In the genomic region with DNA sequence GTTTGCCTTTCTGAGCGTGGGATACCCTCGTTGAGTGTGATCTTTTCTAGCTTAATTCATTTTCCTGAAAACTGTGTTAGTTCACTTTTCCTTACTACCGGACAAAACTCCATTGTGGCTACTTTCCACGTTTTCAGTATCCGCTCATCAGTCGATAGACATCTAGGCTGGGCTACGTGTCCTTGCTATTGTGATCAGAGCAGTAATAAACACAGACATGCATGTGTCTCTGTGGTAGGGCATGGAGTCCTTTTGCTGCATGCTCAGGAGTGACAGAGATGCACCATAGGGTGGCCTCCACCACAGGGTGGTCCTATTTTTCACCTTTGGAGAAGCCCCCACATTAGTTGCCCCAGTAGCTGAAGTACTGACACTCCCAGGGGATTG, we compare ENCODE assay signal across 15 mouse cellular contexts. TPM values are rescaled to one million over a fixed set of nuclear protein-coding genes. Genes with fewer than 3 reads are reported as not detected.
DNase-seq lines count a peak whose midpoint lies in the region; ATAC-seq and TF ChIP-seq lines count a peak whose summit lies in the region.
"Had no signal": no experiment of that assay in that cellular context is flagged by ENCODE, and none has a peak within 500 bp of the region (broad histone marks: within the 10 kb centered on the region; RNA-seq: fewer than 3 reads in every experiment).

No protein-coding gene starts in this region.

- H3K4me1 ChIP-seq in heart, embryonic 16.5 days (ENCODE audit: control insufficient read depth, insufficient read depth, low read length), result peaks cover 7% of the 10 kb centered on the region
- peaks cover 30% of the 10 kb centered on the region for H3K4me1 ChIP-seq in lung, embryonic 15.5 days
- peaks cover 28% of the 10 kb centered on the region for H3K4me1 ChIP-seq in embryonic facial prominence, embryonic 15.5 days
- no peaks in the 10 kb centered on the region for H3K4me1 ChIP-seq in forebrain, embryonic 14.5 days (ENCODE audit: control insufficient read depth, insufficient read depth, low read length)
- H3K4me1 ChIP-seq: midbrain, embryonic 15.5 days had no signal

- H3K79me2 ChIP-seq in myocyte (ENCODE audit: control insufficient read depth, insufficient read depth), result peaks cover 52% of the 10 kb centered on the region

- H3ac ChIP-seq in myocyte (ENCODE audit: control insufficient read depth, insufficient read length), result no peak overlapping the region

- 66% methylated on average over 7 of the region's 7 CpGs for WGBS in heart, embryonic 16.5 days
- 46% methylated on average over 7 of the region's 7 CpGs for WGBS in lung, embryonic 15.5 days
- WGBS in embryonic facial prominence, embryonic 15.5 days, result 70% methylated on average over 7 of the region's 7 CpGs
- WGBS in forebrain, embryonic 14.5 days, result 81% methylated on average over 7 of the region's 7 CpGs

- no peaks in the 10 kb centered on the region for H3K9me3 ChIP-seq in heart, embryonic 16.5 days (replicated peaks; ENCODE audit: control insufficient read depth, low read length)
- no peaks in the 10 kb centered on the region for H3K9me3 ChIP-seq in lung, embryonic 15.5 days
- H3K9me3 ChIP-seq in embryonic facial prominence, embryonic 15.5 days (replicated peaks), result no peaks in the 10 kb centered on the region
- H3K9me3 ChIP-seq in forebrain, embryonic 14.5 days (replicated peaks; ENCODE audit: control insufficient read depth, low read length), result no peaks in the 10 kb centered on the region
- H3K9me3 ChIP-seq: embryonic facial prominence, embryonic 13.5 days; midbrain, embryonic 15.5 days had no signal

- no peaks in the 10 kb centered on the region for H3K27me3 ChIP-seq in heart, embryonic 16.5 days (ENCODE audit: control insufficient read depth, insufficient read depth, low read length)
- no peaks in the 10 kb centered on the region for H3K27me3 ChIP-seq in lung, embryonic 15.5 days
- no peaks in the 10 kb centered on the region for H3K27me3 ChIP-seq in embryonic facial prominence, embryonic 15.5 days
- H3K27me3 ChIP-seq in myocyte (ENCODE audit: control insufficient read depth, insufficient read depth, insufficient read length), result no peaks in the 10 kb centered on the region
- no peaks in the 10 kb centered on the region for H3K27me3 ChIP-seq in forebrain, embryonic 14.5 days (replicated peaks; ENCODE audit: control insufficient read depth, insufficient read depth, low read length)
- H3K27me3 ChIP-seq: embryonic facial prominence, embryonic 13.5 days; midbrain, embryonic 15.5 days had no signal

- no peak overlapping the region for H3K4me3 ChIP-seq in heart, embryonic 16.5 days (ENCODE audit: low read length)
- H3K4me3 ChIP-seq in lung, embryonic 15.5 days, result no peak overlapping the region
- no peak overlapping the region for H3K4me3 ChIP-seq in embryonic facial prominence, embryonic 15.5 days (replicated peaks)
- H3K4me3 ChIP-seq in myocyte, result no peak overlapping the region
- no peak overlapping the region for H3K4me3 ChIP-seq in forebrain, embryonic 14.5 days (ENCODE audit: low read depth, low read length)
- H3K4me3 ChIP-seq: embryonic facial prominence, embryonic 13.5 days; midbrain, embryonic 15.5 days had no signal

- no peak for DNase-seq in heart, adult 8-10 months (ENCODE audit: low spot score)
- no peak for DNase-seq in lung, postnatal 4 days
- no peak for DNase-seq in forebrain, embryonic 14.5 days (ENCODE audit: low spot score)
- DNase-seq: cerebellum, postnatal 36 days; gastrocnemius, postnatal 36 days; layer of hippocampus, adult 9-11 months; thymus, adult 2 months had no signal

- H3K4me2 ChIP-seq in heart, embryonic 16.5 days (ENCODE audit: low read depth, low read length), result no peak overlapping the region
- peak overlapping the region; percentile 38; the same call in 1 of the 2 replicates for H3K4me2 ChIP-seq in lung, embryonic 15.5 days
- no peak overlapping the region for H3K4me2 ChIP-seq in embryonic facial prominence, embryonic 15.5 days (replicated peaks)
- peak overlapping the region; percentile 59 for H3K4me2 ChIP-seq in myocyte (ENCODE audit: low read depth)
- H3K4me2 ChIP-seq in forebrain, embryonic 14.5 days (ENCODE audit: low read length), result no peak overlapping the region
- H3K4me2 ChIP-seq: midbrain, embryonic 15.5 days had no signal

- H3K36me3 ChIP-seq in heart, embryonic 16.5 days (ENCODE audit: control insufficient read depth, insufficient read depth), result no peaks in the 10 kb centered on the region
- no peaks in the 10 kb centered on the region; the same call in 1 of the 2 replicates for H3K36me3 ChIP-seq in lung, embryonic 15.5 days
- H3K36me3 ChIP-seq in embryonic facial prominence, embryonic 15.5 days, result no peaks in the 10 kb centered on the region
- peaks cover under 1% of the 10 kb centered on the region for H3K36me3 ChIP-seq in myocyte (ENCODE audit: control insufficient read depth, insufficient read depth)
- H3K36me3 ChIP-seq in forebrain, embryonic 14.5 days (ENCODE audit: control insufficient read depth, insufficient read depth, low read length), result no peaks in the 10 kb centered on the region
- H3K36me3 ChIP-seq: embryonic facial prominence, embryonic 13.5 days; G1E; midbrain, embryonic 15.5 days had no signal

- H3K9ac ChIP-seq in heart, embryonic 16.5 days (ENCODE audit: low read length), result no peak overlapping the region
- H3K9ac ChIP-seq in lung, embryonic 15.5 days, result no peak overlapping the region
- no peak overlapping the region for H3K9ac ChIP-seq in embryonic facial prominence, embryonic 15.5 days
- no peak overlapping the region for H3K9ac ChIP-seq in forebrain, embryonic 14.5 days (ENCODE audit: low read length)
- H3K9ac ChIP-seq: embryonic facial prominence, embryonic 13.5 days; midbrain, embryonic 15.5 days had no signal

- H3K27ac ChIP-seq in heart, embryonic 16.5 days (ENCODE audit: low read length), result peak overlapping the region; percentile 42; the same call in 1 of the 2 replicates
- peak overlapping the region; percentile 53 for H3K27ac ChIP-seq in lung, embryonic 15.5 days
- H3K27ac ChIP-seq in embryonic facial prominence, embryonic 15.5 days (replicated peaks), result peak overlapping the region; percentile 34; the same call in 1 of the 2 replicates
- no peak overlapping the region for H3K27ac ChIP-seq in forebrain, embryonic 14.5 days (ENCODE audit: low read depth, low read length)
- H3K27ac ChIP-seq: midbrain, embryonic 15.5 days had no signal

- TF ChIP-seq POLR2A in myocyte (IDR thresholded peaks at IDR 0.05; ENCODE audit: insufficient read length, low read depth), result no peak

- no peak for ATAC-seq in heart, embryonic 16.5 days (replicated peaks; ENCODE audit: extremely low read depth, insufficient read depth, low FRiP score)
- ATAC-seq in lung, embryonic 15.5 days (ENCODE audit: borderline replicate concordance, extremely low read depth, low FRiP score, low TSS enrichment), result no peak
- ATAC-seq in embryonic facial prominence, embryonic 15.5 days (ENCODE audit: insufficient number of reproducible peaks, low FRiP score, low TSS enrichment, low read depth), result no peak
- ATAC-seq in forebrain, embryonic 14.5 days, result no peak
- ATAC-seq: hindbrain, embryonic 16.5 days; midbrain, embryonic 15.5 days had no signal

TF ChIP-seq in myocyte, 11 proteins besides CTCF, POLR2A, EP300 and RAD21:
- TF ChIP-seq USF1 (IDR thresholded peaks at IDR 0.05; ENCODE audit: low read depth) (no peak), REST (IDR thresholded peaks at IDR 0.05; ENCODE audit: insufficient read depth, insufficient read length) (no peak), MAX (IDR thresholded peaks at IDR 0.05; ENCODE audit: low read depth) (no peak), E2F4 (IDR thresholded peaks at IDR 0.05; ENCODE audit: insufficient read depth) (no peak), MYOD1 (IDR thresholded peaks at IDR 0.05; ENCODE audit: control insufficient read depth in 1 of 3, insufficient read length in 2 of 3, low read depth in 2 of 3) (no peak), MYOG (IDR thresholded peaks at IDR 0.05; ENCODE audit: control insufficient read depth in 1 of 3, insufficient read depth in 1 of 3, insufficient read length in 2 of 3, low read depth in 2 of 3) (no peak), POLR2AphosphoS2 (IDR thresholded peaks at IDR 0.05; ENCODE audit: insufficient read length, low read depth) (no peak), TCF3 (IDR thresholded peaks at IDR 0.05; ENCODE audit: insufficient read length, low read depth) (no peak), SRF (IDR thresholded peaks at IDR 0.05; ENCODE audit: control insufficient read depth, insufficient read length, low read depth) (no peak)

RNA-seq across cellular contexts. Expression of gene Arhgap28, which starts 7.2 kb away (rescaled TPM):
- 10.5 and 11.6 TPM in 2 replicates for polyA plus RNA-seq in heart, embryonic 16.5 days (2015; fragmentation: Nextera tagmentation; extraction: Ambion mirVana)
- total RNA-seq in heart, adult 8-10 months (2022), result 1 to 10 TPM; 1.3 to 2.4 (median 2.0) TPM
- 46.1 and 47.2 TPM in 2 replicates for polyA plus RNA-seq in lung, embryonic 15.5 days (2015; fragmentation: Nextera tagmentation; extraction: Ambion mirVana)
- 47.3 and 48.6 TPM in 2 replicates for polyA plus RNA-seq in embryonic facial prominence, embryonic 15.5 days (2015; fragmentation: Nextera tagmentation; extraction: Ambion mirVana)
- 19.8 TPM for polyA plus RNA-seq in myocyte (2012; fragmentation: generic; extraction: Trizol)
- polyA plus RNA-seq in forebrain, embryonic 14.5 days (2014; fragmentation: Nextera tagmentation; extraction: Ambion mirVana), result 5.4 and 6.6 TPM in 2 replicates
- polyA plus RNA-seq: G1E had no signal

Comparison
In these comparisons a context has a peak if more than half of its experiments do, and no peak if none do; other contexts are left out.
1. H3K4me2 ChIP-seq: peak in lung, embryonic 15.5 days (single experiment) and myocyte (single experiment); none in heart, embryonic 16.5 days (single experiment), embryonic facial prominence, embryonic 15.5 days (single experiment) and forebrain, embryonic 14.5 days (single experiment).